Mouse (Mus musculus) embryonic fibroblast, embryonic 13.5 days (primary cell): ENCODE data around the gene Idh3g.

Experiments used
- CTCF ChIP-seq: IDR thresholded peaks from 2 replicates; pipeline ENCODE4 v1.5.1; 2011; ENCODE audit warnings: mild to moderate bottlenecking, control low read depth, low read length, moderate library complexity, borderline replicate concordance; ENCODE audit not compliant: insufficient read depth
- POLR2A ChIP-seq: IDR thresholded peaks from 2 replicates; pipeline ENCODE4 v1.6.1; 2011; ENCODE audit warnings: low read depth, mild to moderate bottlenecking, control low read depth, low read length, moderate library complexity

- TF ChIP-seq POLR2A: no peak
- no peak for TF ChIP-seq CTCF
Observed at GRCm38 (mm10) chrX:73730908-73731307, 55.8 kb downstream of the Idh3g start.
